Mouse (Mus musculus): Measurements from ENCODE around the gene Tma16.

The Tma16 gene

GRCm38 (mm10) chr8:66486084-66486763, at the start of gene Tma16:
Gene Tma16, minus strand, starts transcription at chr8:66486530.
- DNase-seq (ENCODE audit: low read depth, low spot score): peak; percentile 86

- no peak for DNase-seq (ENCODE audit: low read depth, low spot score)
These were observed 34.2 kb upstream of the Tma16 start for GRCm38 (mm10) chr8:66520576-66520975.

- DNase-seq (ENCODE audit: low read depth, low spot score): no peak
These were observed 32.8 kb upstream of the Tma16 start for GRCm38 (mm10) chr8:66519149-66519548.

- DNase-seq (ENCODE audit: low read depth, low spot score): no peak
These were observed 25.2 kb upstream of the Tma16 start, which contains the start of gene Tktl2 for GRCm38 (mm10) chr8:66511537-66511936. Gene Tktl2, plus strand, starts transcription at chr8:66511756.

- no peak for DNase-seq (ENCODE audit: low read depth, low spot score)
These were observed 17.1 kb upstream of the Tma16 start for GRCm38 (mm10) chr8:66503381-66503780.

- peak; percentile 59 for DNase-seq (ENCODE audit: low read depth, low spot score)
These were observed 10.8 kb upstream of the Tma16 start for GRCm38 (mm10) chr8:66496998-66497577.

GRCm38 (mm10) chr8:66495726-66496125, 9.4 kb upstream of the Tma16 start:
- DNase-seq (ENCODE audit: low read depth, low spot score): peak; percentile 43

GRCm38 (mm10) chr8:66494496-66494895, 8.2 kb upstream of the Tma16 start:
- DNase-seq (ENCODE audit: low read depth, low spot score): no peak

- DNase-seq (ENCODE audit: low read depth, low spot score): no peak
These were observed 4.3 kb upstream of the Tma16 start for GRCm38 (mm10) chr8:66490624-66491023.

GRCm38 (mm10) chr8:66488556-66488955, 2.2 kb upstream of the Tma16 start:
- no peak for DNase-seq (ENCODE audit: low read depth, low spot score)

GRCm38 (mm10) chr8:66476880-66477279, 9.4 kb downstream of the Tma16 start:
- no peak for DNase-seq (ENCODE audit: low read depth, low spot score)

- DNase-seq (ENCODE audit: low read depth, low spot score): no peak
These were observed 16.5 kb downstream of the Tma16 start for GRCm38 (mm10) chr8:66469821-66470220.

GRCm38 (mm10) chr8:66457057-66457456, 29.3 kb downstream of the Tma16 start:
- DNase-seq (ENCODE audit: low read depth, low spot score): no peak

GRCm38 (mm10) chr8:66450691-66451090, 35.6 kb downstream of the Tma16 start:
- DNase-seq (ENCODE audit: low read depth, low spot score): no peak

- DNase-seq (ENCODE audit: low read depth, low spot score): no peak
These were observed 41.0 kb downstream of the Tma16 start for GRCm38 (mm10) chr8:66445351-66445750.

- DNase-seq (ENCODE audit: low read depth, low spot score): no peak
These were observed 42.2 kb downstream of the Tma16 start for GRCm38 (mm10) chr8:66444141-66444540.

- DNase-seq (ENCODE audit: low read depth, low spot score): peak; percentile 35
These were observed 43.6 kb downstream of the Tma16 start for GRCm38 (mm10) chr8:66442778-66443177.

GRCm38 (mm10) chr8:66441123-66441522, 45.2 kb downstream of the Tma16 start:
- DNase-seq (ENCODE audit: low read depth, low spot score): peak; percentile 20

- no peak for DNase-seq (ENCODE audit: low read depth, low spot score)
These were observed 47.9 kb downstream of the Tma16 start for GRCm38 (mm10) chr8:66438468-66438867.

GRCm38 (mm10) chr8:66437929-66438328, 48.4 kb downstream of the Tma16 start:
- DNase-seq (ENCODE audit: low read depth, low spot score): no peak

GRCm38 (mm10) chr8:66436804-66437203, 49.5 kb downstream of the Tma16 start:
- DNase-seq (ENCODE audit: low read depth, low spot score): no peak

GRCm38 (mm10) chr8:66433577-66433976, 52.8 kb downstream of the Tma16 start:
- peak; percentile 35 for DNase-seq (ENCODE audit: low read depth, low spot score)

GRCm38 (mm10) chr8:66430639-66431038, 55.7 kb downstream of the Tma16 start:
- DNase-seq (ENCODE audit: low read depth, low spot score): no peak
